Mouse (Mus musculus) embryo, embryonic 11 days (tissue): ENCODE measurements around the gene Icmt.

ENCODE experiments used
- DNase-seq: peaks from one replicate; pipeline ENCODE4 v3.0.0-alpha.2; 2015

Gene Icmt

DNA sequence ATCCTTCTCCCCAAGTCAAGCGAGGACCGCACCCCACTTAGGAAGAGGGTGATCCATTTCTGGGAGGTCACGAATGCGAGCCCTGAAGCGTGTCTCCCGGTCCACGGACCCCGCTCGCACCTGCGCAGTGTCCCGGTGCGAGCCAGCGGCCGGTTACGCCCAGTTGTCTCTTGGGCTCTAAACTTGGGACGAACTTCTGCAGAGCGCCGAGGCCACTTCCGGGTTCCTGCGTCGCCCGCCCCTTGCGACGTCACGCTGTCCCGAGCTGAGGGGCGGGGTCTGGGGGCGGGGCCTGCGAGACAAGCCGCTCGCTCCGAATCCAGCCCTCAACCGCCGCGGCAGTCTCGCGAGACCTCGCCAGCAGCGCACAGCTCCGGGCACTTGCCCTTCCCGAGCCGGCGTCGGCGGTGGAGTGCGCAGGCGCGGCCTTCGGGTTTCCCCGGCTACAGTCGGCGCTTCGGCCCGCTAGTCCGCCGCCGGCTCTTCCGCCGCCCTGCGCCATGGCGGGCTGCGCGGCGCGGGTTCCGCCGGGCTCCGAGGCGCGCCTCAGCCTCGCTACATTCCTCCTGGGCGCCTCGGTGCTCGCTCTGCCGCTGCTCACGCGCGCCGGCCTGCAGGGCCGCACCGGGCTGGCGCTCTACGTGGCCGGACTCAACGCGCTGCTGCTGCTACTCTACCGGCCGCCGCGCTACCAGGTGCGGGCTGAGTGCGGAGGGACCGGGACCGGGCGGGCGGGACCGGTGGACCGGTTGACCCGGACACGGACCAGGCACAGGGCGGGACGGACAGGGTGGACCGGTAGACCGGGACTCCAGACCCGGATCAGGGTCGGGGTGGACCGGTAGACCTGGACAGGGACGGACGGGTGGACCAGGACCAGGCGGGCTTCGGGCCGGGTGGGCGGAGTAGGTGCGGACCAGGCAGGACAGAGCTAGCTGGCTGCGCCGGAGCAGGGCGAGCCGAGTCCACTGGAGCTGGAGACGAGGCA lies at the start of gene Icmt:
TSS of gene Icmt (plus strand) at position 354 of the 988 bp plus-strand sequence.
- peak; percentile 100 for DNase-seq

DNA sequence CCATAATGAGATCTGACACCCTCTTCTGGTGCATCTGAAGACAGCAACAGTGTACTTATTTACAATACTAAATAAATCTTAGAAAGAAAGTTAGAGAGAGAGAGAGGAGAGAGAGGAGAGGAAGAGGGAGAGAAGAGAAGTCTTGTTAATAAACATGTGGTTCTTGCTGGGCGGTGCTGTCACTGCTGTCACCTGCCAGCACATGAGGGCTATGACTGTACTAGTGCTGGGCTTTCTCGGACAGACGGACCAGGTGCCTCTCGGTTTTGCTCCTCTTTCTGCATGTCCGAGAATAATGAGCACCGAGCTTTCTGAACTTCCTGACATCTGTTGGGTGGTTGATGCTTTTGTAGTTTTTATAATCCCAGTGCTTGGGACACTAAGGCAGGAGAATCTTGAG lies 46.4 kb upstream of the Icmt start:
- no peak for DNase-seq

DNA sequence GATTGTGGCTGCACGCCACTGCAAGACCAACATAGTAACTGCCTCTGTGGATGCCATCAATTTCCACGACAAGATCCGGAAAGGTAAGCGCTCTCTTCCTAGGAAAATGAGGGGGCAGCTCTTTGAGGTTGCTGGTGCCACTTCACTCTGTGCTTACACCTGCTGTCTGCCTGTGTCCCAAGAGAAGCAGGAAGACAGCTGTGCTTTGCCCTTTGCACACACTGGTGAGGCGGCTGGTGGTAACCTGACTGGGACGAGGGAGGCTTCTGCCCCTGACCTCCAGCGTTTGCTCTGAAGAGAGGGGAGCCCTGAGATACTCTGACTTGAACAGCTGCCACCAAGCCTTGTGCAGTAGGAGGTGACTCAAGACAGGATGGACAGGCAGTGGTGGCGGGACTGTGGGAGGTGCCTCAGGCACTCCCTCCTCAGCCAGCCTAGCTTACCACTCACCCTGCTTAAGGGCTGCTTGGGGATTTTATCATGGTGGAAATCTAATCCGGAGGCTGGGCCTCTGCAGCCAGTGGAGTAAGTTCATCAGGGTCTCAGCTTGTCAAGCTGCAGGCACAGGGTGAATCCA lies 43.8 kb upstream of the Icmt start:
- DNase-seq = no peak

DNA sequence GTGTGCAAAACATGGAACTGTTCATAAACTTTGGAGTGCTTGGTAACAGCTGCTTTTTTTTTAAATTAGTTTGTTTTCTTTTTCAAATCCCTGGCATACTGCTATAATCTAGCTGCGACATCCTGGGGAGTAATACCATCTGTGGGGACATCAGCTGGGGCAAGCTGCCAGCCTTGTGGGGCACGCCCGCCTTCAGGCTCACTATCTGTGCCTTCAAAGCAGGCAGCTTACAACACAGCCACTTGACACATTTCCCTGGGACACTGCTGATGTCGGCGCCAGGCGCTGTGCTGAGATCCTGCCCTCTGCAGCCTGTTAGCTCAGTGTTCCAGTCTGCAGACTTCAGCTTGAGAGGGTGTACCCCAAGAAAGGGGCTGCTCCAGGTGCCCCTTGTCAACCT lies 40.0 kb upstream of the Icmt start:
- no peak for DNase-seq

DNA sequence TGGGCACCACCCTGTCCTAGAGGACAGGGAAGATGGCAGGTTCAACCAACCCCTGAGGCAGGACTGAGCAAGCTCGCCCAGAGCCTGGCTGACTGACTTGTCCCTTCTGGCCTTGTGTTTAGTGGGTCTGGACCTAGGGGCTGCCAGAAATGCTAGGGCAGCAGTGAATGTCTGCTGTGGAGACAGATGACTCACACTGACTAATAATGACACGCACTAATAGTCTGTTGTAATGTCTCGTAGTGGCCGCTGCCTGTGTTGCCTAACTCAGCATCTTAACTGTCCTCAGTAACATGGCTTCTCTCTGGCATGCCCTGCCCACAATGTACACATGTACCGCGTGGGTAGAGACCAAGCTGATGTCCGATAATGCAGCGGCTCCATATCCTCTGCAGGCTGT lies 36.6 kb upstream of the Icmt start:
- no peak for DNase-seq

DNA sequence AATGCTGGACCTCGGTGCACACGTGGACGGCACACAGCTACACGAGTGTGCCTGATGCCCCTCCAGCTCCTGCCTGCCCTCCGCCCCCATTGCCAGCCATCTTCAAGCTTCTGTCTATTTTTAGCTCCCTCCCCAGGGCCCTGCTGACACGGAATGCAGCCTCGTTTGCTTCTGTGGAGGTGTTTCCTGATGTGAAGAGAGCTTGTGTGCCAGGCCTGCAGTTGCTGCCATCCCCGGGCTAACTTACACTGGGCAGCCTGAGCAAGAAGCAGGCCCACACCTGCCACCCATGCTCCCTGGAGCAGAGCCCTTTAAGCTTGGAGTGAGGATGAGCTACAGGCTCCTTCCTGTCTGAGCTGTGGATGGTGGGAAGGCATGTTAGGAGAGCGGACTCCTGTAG lies 34.8 kb upstream of the Icmt start:
- DNase-seq = no peak

DNA sequence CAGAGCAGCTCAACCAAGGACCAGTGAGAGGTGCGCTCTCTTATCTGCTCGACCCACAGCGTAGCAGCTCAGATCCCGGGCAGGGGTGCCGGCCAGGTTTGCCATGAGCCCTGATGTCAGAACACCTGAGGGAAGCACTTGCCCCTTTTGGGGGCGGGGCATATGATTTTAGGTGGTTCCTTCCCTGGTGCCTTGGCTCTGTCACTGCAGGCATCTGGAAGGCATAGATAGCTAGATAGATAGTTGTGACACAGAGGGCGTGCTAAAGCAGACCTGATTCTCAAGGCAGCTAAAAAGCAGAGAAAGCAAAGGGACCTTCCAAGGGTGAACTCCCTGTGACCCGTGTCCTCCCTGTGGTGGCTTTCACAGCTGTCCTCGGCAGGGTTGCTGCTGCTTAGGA lies 33.9 kb upstream of the Icmt start:
- no peak for DNase-seq

DNA sequence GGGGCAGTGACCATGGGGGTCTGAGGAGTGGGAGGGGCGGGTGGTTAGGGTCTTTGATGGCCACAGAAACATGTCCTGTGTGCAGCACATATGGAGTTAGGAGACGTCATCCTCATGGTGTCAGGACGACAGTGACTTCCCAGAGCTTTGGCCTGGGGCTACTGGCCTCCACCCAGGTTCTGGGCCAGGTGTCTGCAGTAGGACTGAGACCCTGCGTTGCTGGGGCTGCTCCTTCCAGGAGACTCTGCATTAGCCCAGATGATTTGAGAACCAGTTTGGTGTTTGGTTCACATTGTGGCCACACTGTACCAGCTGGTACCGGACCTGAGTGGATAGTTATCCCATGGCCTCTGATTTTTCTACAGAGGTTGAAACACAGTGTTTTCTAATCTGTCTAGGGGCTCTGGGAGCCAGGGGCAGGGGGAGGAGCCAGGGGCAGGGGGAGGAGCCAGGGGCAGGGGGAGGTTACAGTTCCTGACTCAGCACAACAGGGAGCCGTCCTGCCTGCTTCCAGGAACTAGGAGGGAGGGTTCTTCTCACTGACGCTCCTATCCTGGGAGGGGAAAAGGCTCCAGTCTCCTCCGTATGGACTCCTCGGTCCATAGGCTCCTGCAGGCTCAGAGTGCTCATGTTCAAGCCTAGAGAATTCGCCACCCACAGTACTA lies 33.4 kb upstream of the Icmt start:
- peak; percentile 65 for DNase-seq

DNA sequence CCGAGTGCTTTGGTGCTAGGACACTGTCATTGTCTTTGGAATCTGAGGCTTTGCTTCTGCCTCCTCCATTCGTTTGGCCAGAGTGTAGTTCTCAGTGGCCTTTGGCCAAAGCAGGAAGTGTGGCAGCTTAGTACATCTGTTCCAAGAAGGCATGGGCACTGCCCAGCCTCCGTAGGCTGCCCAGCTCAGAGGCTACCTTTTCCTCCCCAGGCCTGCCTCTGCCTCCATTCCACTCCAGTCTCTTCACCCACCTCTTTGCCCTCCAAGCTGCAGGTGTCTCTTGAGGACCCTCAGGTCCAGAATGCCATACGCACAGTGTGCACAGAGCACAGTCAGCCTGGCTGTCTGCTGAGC lies 32.9 kb upstream of the Icmt start:
- DNase-seq = no peak

DNA sequence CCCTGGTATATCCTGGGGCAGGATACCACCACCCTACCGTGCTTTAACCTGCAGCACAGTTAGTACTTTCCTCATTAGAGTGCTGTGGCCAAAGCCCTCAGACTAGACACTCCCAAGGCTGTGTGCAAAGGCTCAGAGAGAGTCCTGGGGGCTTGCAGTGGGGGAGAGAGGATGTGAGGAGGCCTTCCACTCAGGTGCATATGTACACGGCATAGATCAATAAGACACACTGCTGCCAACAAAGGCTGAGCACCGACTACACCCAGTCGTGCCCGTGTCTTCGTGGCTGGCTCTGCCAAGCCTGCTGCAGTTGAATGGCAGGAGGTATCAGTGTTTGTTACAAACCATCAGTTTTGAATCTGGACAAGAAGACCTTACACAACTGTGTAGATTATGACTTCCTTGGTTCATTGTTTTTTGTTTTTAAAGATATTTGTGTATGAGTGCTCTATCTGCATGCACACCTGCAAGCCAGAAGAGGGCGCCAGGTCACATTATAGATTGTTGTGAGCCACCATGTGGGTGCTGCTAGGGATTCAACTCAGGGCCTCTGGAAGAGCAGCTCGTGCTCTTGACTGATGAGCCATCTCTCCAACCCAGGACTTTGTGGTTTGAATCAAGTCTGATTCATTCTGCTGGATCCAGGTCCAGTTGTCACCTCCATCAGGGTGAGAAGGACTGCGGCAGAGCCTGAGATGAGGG lies 32.0 kb upstream of the Icmt start:
- peak; percentile 34 for DNase-seq

DNA sequence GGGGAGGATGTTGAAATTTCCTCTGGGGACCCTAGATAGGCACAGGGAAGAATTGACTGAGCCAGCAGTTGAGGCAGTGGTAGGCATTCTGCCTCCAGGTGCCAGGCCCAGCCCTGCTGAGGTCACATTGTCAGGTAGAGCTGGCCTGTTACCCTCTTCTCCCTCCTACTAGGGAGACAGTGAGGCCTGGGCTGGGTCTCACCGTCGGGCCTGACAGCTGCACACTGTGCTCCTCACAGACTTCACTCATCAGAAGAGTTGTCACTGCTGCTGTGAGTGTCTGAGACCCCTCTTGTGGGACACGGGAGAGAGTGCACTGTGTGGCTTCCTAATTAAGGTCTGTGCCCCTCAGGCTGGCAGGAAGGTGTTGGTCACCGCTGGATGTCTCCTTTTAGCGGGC lies 31.2 kb upstream of the Icmt start:
- no peak for DNase-seq

DNA sequence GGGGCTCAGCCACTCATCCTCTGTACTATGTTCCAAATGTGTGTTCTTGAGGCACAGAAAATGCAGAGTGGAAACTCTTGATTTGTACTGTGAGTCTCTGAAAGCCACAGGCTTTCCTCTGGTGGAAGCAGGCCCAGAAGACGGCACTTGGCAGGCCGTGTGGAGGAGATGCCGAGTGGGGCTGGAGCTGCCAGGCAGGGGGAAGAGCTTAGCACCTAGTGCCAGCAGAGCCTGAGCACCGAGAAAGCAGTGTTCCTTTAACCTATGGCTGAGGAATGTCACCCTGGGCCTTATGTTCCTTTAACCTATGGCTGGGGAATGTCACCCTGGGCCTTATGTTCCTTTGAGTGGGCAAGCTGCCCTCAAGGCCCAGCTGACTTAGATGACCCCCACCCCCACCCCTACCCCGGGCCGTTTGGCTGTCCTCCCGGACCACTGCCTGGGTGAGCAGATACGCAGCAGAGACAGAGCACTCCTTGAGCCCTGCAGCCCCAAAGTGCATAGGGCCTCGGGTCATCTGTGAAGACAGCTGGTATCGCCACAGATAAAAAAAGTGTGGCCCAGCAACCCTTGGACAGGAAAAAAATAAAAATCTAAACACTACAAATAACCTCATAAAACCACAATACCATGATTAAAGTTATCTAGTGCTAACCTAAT lies 30.7 kb upstream of the Icmt start:
- DNase-seq = no peak

DNA sequence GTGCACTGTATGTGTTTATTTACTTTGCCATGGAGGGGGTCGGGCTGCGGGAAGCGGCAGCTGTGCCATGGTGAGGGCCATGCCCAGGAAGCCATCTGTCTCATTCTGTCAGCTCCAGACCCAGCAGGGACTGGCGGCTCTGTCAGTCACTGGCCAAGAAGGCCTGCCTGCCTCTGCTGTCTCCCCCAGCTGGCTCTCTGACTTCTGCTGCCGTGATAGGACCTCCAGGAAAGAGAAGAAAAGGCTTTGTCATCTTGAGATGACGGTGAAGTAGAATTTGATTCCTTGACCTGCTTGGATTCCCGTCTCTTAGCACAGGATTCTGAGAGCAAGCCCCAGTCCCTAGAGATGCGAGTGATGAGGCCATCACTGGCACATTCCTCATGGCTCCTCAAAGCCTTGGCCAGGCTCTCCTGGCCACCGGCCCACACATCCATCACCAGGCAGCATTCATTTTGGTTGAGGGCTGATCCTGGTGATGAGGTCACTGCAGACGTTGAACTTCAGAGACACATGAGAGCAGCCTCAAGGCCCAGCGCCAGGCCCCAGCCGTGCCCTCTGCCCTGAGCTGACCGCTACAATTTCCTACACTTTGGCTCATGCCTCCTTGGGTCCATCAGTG lies 29.2 kb upstream of the Icmt start:
- no peak for DNase-seq

DNA sequence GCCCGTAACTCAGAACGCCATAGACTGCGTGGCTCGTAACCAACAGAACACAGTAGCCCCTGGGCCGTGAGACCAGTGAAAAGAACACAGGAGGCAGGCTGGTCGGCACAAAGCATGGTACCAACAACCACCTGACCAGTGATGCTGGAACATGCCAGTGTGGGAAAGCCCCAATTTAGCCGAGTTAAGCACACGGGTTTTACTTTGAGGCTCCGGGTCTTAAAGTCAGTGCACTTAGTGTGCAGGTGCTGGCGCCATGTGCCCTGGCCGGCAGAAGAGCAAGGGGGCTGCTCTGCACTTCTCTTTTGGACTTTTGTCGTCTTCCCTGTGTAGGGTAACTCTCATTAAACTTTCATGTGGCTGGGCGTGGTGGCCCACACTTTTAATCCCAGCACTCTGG lies 27.1 kb upstream of the Icmt start:
- DNase-seq = no peak

DNA sequence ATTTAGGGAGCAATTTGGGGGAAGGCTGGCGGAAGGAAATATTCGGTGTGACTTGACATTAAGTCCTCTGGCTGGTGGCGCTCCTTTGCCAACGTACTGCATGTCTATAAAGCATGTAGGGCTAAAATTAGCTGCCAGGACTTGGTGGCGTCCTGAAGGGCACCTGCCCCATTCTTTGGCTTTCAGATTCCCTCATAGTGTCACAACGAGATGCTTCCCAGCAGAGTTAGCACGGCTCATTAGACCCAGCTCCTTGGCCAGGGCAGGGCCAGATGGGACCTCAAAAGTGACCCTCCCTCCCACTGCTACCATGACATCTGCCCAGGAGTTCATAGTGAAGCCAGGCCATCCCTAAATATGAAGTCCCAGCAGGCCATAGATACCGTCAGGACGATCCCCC lies 26.4 kb upstream of the Icmt start:
- no peak for DNase-seq

DNA sequence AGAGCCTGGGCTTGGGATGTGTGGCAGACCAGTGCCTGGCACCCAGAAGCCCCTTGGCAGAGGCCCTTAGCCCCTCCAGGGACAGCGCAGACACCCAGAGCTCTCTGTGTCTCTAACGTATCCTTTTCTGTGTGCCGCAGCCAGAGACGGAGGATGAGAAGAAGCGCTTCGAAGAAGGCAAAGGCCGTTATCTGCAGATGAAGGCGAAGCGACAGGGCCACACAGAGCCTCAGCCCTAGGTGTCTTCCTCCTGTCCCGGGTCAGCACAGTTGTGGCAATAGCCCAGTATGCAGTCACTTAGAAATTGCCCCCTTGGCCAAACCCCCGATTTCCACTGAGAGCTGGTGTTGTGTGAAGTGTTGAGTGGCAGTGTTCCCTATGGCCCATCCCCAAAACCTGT lies 25.7 kb upstream of the Icmt start:
- DNase-seq = no peak

DNA sequence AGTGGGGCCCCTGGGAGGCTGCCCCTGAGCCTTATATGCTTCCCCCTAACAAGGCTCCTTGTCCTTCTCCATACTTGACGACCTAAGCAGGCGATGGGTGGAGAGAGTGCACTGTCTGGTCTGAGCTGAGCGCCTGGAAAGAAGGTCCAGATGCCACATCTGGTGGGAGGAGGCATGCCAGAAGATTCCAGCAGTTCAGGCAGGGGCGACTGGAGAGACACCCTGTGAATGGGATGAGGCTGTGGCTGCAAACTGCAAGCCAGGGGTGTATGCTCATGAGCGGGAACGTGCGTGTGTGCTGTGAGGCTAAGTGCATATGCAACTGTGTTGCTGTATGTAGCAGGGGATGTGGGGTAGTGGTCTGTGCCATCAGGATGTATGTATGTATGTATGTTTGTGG lies 25.0 kb upstream of the Icmt start:
- DNase-seq = no peak

DNA sequence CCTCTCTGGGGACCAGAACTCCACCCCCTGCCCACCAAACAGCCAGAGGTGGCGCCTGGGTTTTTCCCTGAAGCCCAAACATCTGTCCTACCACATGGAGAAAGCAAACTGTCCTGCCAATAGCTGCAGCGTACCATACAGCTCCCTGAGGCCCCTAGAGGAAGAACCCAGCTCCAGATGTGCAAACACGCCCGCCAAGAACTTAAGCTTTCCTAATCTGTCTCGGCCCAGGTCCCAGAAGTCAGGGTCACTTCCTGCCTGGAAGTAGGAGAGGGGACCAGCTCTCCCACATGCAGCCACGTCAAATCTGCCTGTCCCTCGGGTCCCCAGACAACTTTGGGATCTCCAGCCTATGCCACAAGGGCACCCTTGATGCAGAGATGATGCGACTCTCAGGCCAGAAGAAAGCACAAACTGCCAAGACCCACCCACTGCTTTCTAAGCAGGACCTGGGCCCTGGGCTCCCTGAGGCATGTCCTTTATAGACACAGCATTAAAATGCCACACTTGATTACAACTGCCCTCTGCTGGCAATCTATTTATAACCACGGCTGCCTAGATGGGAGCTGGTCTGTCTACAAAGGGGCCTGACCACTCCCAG lies 24.5 kb upstream of the Icmt start:
- DNase-seq = peak; percentile 65

DNA sequence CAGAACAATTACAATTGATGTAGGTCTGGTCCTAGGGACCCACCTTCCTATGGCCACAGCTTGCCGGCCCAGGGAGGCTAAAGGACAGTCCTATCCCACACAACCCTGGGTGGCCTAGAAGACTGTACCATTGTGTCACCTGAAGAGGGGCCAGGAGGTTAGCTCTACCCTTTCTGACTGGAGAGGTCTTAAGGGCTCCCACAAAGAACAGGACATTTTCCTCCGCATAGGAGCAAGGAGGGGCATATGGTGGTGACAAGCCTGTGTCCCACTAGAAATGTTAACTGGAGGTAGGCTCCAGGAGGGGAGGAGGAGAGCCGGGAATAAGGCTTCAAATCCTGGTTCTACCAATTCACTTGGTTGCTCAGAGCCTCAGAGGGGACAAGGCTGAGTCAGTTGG lies 23.8 kb upstream of the Icmt start:
- DNase-seq = no peak

DNA sequence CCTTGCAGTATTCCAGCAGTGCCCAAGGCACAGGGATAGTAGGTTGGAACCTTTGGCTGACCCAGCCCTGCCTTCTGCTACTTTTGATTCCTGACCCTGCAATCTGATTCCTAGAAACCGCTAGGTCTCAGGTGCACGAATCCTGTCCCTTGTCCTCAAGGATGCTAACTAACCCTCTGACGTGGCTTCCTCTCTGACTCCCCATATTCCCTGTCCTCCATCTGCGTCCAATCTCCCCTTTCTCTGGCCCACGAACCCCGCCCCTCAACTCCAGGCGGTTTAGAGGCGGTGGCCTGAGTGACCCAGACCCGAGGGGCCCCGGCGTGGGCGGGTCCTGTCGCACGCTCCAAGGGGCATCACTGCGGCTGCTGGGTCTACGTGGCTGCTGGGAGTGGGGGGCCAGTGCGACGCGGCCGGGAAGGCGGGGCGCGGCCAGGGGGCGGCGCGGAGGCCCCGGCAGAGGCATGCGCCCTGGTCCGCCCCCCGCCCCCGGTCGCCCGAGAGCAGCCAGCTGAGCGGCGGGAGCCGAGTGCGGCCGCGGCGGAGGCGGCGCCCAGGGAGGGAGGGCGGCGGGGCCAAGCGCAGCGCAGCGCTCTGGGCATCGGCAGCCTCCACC lies 23.3 kb upstream of the Icmt start, which contains the start of gene Gpr153:
TSS of gene Gpr153 (plus strand) at position 612 of the 616 bp plus-strand sequence.
- DNase-seq = peak; percentile 80

DNA sequence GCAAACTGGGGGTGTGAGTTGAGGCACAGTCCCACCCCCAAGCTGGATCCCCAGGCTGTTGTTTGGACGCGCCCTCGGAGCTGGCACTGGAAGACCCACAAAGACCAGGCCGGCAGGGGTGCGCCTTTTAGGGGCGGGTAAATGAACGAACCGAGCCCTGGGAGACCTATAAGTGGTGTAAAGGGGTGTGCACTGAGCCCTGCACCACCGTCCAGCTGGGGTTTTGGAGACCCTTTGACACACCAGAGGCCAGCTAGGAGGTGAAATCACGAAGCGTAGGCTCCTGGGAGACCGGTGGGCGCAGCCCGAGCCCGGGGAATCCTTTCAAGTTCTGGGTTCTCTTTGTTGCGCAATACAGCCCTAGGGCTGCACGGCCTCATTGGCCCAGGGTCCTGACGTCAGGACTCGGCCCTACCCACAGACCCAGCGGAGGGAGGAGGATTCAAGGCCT lies 22.3 kb upstream of the Icmt start:
- peak; percentile 69 for DNase-seq
